Mouse (Mus musculus) midbrain, embryonic 16.5 days (tissue): ENCODE measurements at regions not wholly inside any gene's neighbourhood (a gene's known extent, or its start where the extent isn't known, plus 50 kb on each side); places are given as distances from the start of the nearest gene placed in this dataset.

Experiments
- ATAC-seq: fragments of 200-750 bp; cut with Nextera tagmentation; 2 replicates; pipeline ENCODE4 v1.8.0; 2017; ENCODE audit warnings: moderate TSS enrichment
- H3K27ac ChIP-seq: fragments of 300-500 bp; sonication (generic); 2 replicates; pipeline ENCODE4 v1.5.1; 2014; ENCODE audit warnings: mild to moderate bottlenecking, low read length, mixed read lengths
- H3K27me3 ChIP-seq: fragments of 300-500 bp; sonication (generic); 2 replicates; pipeline ENCODE4 v1.6.1; 2014; ENCODE audit warnings: low read depth, low read length, mixed read lengths; ENCODE audit not compliant: control insufficient read depth, insufficient read depth
- H3K36me3 ChIP-seq: fragments of 300-500 bp; sonication (generic); 2 replicates; pipeline ENCODE4 v1.6.1; 2014; ENCODE audit warnings: mild to moderate bottlenecking, low read length, moderate library complexity, mixed read lengths; ENCODE audit not compliant: control insufficient read depth, insufficient read depth
- H3K4me1 ChIP-seq: fragments of 300-500 bp; sonication (generic); 2 replicates; pipeline ENCODE4 v1.6.1; 2014; ENCODE audit warnings: mild to moderate bottlenecking, low read length, mixed read lengths; ENCODE audit not compliant: control insufficient read depth, insufficient read depth
- H3K4me2 ChIP-seq: fragments of 300-500 bp; sonication (generic); 2 replicates; pipeline ENCODE4 v1.6.1; 2014; ENCODE audit warnings: mild to moderate bottlenecking, low read length, mixed read lengths
- H3K4me3 ChIP-seq: fragments of 300-500 bp; sonication (generic); 2 replicates; pipeline ENCODE4 v1.5.1; 2014; ENCODE audit warnings: low read depth, mild to moderate bottlenecking, low read length, moderate library complexity, mixed read lengths
- H3K9ac ChIP-seq: fragments of 300-500 bp; sonication (generic); 2 replicates; pipeline ENCODE4 v1.6.1; 2014; ENCODE audit warnings: low read depth, low read length, mixed read lengths
- H3K9me3 ChIP-seq: fragments of 300-500 bp; sonication (generic); replicated peaks from 2 replicates; pipeline ENCODE4 v1.6.1; 2014; ENCODE audit warnings: mild to moderate bottlenecking, low read length, mixed read lengths; ENCODE audit not compliant: control insufficient read depth, poor library complexity, severe bottlenecking
- WGBS: fragments of 180-500 bp; shearing (Covaris S2); extraction: QIAGEN DNeasy Blood & Tissue Kit; methylation state at CpG from one replicate; pipeline ENCODE4 v1.1.7; 2014; 5-methylcytosine and 5-hydroxymethylcytosine counted together

DNA sequence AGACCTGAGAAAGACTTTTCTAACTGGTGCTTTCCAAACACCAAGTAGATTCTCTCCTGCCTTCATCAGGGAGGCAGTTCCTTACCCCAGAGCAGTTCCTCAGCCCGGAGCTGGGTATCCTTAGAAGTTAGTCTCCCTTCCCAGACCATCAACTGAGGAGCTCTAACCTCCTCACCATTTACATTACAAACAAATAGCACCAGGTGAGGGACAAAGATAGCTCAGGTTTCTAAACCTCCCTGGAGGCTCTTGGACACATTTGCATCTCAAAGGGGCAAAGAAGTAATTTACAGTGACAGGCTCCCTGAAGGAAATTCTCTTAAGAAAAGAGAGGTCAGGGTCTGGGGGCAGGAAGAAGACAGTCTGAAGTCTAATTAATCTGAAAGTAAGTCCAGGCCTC, 486.5 kb upstream of the Tmem132c start:
- Histone ChIP-seq H3K4me2 (no peak overlapping the region), H3K36me3 (no peaks in the 10 kb centered on the region), H3K4me1 (no peaks in the 10 kb centered on the region), H3K9ac (no peak overlapping the region), H3K27me3 (no peaks in the 10 kb centered on the region), H3K9me3 (no peaks in the 10 kb centered on the region), H3K27ac (no peak overlapping the region), H3K4me3 (no peak overlapping the region)
- no peak for ATAC-seq
- 11% methylated on average over 1 of the region's 1 CpGs for WGBS

DNA sequence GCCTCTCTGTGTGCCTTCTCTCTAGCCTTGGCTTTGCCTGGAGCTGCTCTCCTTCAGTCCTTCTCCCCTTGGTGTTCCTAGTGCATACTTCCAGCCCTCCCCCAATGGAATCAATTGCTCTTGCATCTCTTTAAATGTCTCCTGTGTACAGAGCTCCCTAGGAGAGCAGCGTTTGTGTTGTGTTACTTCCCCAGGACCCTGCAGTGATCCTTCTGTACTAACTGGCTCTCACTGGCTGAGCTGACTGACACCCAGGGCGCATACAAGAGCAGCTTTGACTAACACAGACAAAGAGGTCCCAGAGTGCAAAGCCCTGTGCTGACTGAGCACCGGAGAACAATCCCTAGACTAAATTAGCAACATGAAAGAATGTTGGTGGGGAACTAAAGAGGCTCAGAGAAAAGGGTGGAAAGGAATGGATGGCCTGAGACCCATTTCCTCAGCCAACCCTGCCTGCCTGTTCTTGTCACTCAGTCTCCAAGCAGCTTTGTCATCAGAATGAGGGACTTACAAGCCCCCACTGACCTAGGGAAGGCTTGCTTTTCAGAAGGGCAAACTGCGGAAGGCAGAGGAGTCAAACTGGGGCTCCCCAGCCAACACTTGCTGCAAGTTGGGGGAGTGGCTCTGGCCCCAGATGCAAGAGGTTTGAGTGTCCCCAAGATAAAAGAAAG, 476.4 kb upstream of the Tmem132c start:
- Histone ChIP-seq H3K27me3 (no peaks in the 10 kb centered on the region), H3K9me3 (no peaks in the 10 kb centered on the region), H3K27ac (no peak overlapping the region), H3K4me2 (no peak overlapping the region), H3K36me3 (no peaks in the 10 kb centered on the region), H3K4me3 (no peak overlapping the region), H3K4me1 (peaks cover 8% of the 10 kb centered on the region), H3K9ac (no peak overlapping the region)
- WGBS: 6% methylated on average over 4 of the region's 4 CpGs
- peak; percentile 75 for ATAC-seq

DNA sequence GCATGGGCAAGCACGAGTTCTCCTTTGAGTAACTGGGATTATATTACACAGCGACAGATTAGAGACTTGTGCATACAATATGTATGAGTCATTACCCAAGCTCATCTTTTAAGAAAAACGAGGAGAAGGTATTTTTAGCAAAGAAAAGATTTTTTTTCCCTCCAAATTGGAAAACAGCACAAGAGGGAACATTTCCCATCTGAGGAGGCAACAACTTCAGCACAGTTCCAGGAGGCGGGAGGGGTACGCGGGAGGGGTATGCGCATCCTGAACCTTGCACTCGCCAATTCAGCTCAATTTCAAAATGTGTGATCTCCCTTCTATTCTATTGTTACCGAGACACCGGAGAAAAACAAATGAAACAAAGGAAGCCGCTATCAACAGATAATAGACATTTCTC, 472.6 kb upstream of the Tmem132c start:
- Histone ChIP-seq H3K4me3 (peak overlapping the region; percentile 33), H3K27me3 (no peaks in the 10 kb centered on the region), H3K27ac (no peak overlapping the region), H3K4me2 (peak overlapping the region; percentile 50), H3K9me3 (no peaks in the 10 kb centered on the region), H3K36me3 (no peaks in the 10 kb centered on the region), H3K4me1 (peaks cover 8% of the 10 kb centered on the region), H3K9ac (peak overlapping the region; percentile 39; the same call in 1 of the 2 replicates)
- 15% methylated on average over 11 of the region's 11 CpGs for WGBS
- no peak for ATAC-seq

DNA sequence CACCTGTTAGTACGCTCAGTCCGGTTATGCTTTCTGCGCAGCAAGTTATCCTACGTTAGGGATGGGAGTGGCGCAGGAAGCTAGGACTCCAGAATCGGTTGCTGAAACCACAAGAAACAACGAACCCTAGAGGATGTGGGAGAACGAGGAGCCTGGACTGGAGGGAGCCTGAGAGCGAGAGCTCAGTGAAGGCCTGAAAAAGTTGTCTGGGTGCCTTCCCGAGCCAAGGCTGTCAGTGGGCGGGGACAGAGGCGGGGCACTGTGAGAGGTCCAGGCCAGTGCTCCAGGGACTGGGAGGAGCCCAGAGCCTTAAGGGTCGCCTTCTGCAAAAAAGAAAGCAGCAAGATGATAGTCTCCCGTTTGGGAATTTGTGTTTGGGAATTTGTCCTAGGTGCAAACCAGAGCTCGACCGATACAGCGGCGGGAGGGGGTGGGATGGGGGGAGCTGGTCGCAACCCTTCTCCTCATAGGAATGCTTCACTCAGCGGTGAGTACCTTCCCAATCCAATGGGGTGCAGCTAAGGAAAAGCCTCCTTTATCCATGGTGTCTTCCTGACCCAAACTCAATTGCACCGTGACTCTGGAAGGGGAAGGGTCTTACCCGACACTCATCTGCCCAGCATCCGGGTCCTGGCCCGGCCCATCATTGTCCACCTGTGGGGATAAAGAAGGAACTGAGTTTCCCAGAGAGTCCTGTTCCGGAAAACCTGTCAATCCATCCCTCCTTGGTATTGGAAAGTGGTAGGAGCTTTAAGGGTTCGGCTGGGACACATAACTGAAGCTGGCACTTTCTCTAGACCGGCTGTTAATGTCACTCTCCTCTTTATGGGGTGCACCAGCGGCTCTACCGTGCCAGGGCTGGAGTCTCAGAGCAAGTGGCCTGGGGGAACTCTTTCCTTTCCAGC, 453.6 kb upstream of the Tmem132c start:
- peaks cover 9% of the 10 kb centered on the region for H3K27me3 ChIP-seq
- H3K9ac ChIP-seq: no peak overlapping the region

DNA sequence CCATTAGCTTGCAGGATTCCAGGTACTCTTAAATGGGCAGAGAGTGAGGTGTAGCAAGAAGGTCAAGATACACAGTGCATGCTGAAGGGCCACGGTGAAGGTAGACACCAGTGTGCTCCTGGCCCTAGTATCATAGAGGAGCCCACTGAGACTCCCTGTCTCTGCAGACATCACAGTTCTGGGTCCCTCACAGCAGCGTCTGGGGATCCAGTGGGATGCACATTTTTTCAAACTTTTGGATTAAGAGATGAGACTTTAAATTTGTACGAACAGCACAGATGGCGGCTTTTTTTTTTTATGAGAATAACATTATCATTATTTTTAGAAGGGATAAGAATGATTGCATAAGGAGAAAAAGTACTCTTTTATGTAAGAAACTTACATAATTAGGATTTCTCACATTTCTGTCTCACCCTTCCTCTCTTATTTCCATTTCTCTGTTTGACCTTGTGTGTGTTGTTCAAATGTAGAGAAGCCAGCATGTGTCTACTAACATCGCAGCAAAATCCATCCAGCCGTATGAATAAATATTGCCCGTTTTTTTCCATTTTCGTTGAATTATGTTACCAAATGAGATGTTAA, 441.8 kb upstream of the Tmem132c start:
- 77% methylated on average over 8 of the region's 8 CpGs for WGBS
- no peak overlapping the region for H3K4me2 ChIP-seq
- no peaks in the 10 kb centered on the region for H3K4me1 ChIP-seq
- no peak for ATAC-seq
- H3K4me3 ChIP-seq: no peak overlapping the region
- H3K27me3 ChIP-seq: no peaks in the 10 kb centered on the region
- no peak overlapping the region for H3K27ac ChIP-seq
- no peaks in the 10 kb centered on the region for H3K9me3 ChIP-seq
- H3K36me3 ChIP-seq: no peaks in the 10 kb centered on the region
- no peak overlapping the region for H3K9ac ChIP-seq

More for the DNA sequence above, 453.6 kb upstream of the Tmem132c start:
- Histone ChIP-seq H3K4me2 (peak overlapping the region; percentile 58), H3K36me3 (no peaks in the 10 kb centered on the region), H3K27ac (no peak overlapping the region), H3K4me1 (peaks cover 5% of the 10 kb centered on the region), H3K9me3 (no peaks in the 10 kb centered on the region), H3K4me3 (peak overlapping the region; percentile 31)
- 4% methylated on average over 29 of the region's 29 CpGs for WGBS
- ATAC-seq: no peak

DNA sequence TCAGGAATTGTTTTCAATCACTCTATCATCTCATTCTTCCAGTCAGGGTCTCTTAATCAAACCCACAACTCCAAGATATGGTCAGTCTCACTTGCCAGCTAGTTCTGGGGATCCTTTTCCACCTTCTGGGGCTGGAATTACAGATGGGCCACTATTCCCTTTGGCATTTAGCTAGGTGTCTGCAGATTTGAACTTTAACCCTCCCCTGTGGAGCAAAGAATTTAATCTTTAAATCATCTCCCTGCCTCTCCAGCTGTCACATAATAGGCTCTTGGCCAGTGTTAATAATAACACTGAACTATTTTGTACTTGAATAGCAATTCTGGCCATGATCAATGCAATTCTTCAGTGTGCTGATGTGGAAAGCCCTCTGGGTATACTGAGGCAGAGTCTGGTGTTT, 435.0 kb upstream of the Tmem132c start:
- no peak overlapping the region for H3K4me3 ChIP-seq
- no peaks in the 10 kb centered on the region for H3K27me3 ChIP-seq
- no peaks in the 10 kb centered on the region for H3K36me3 ChIP-seq
- H3K9ac ChIP-seq: no peak overlapping the region
- ATAC-seq: no peak
- H3K27ac ChIP-seq: no peak overlapping the region
- H3K4me2 ChIP-seq: no peak overlapping the region
- no peaks in the 10 kb centered on the region for H3K4me1 ChIP-seq
- H3K9me3 ChIP-seq: 0 out of 2 replicates have a peak, but pooled peaks cover 2% of the 10 kb centered on the region

DNA sequence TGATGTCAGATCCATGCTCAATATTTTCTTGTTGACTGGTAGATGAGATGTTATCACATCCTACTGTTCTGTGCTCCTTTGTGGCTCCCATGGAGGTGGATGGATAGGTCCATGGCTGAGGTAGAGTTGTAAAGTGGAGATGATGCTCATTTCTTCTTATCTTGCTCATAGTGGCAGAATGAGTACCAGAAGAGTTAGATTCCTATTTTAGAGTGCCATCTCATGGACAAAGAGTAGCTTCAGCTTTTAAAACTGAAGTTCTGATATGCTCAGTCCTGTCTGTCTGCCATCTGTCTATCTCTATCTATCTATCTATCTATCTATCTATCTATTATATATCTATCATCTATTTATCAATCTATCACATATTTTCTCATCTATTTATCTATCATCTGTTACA, 425.5 kb upstream of the Tmem132c start:
- Histone ChIP-seq H3K36me3 (no peaks in the 10 kb centered on the region), H3K27ac (no peak overlapping the region), H3K27me3 (no peaks in the 10 kb centered on the region), H3K9ac (no peak overlapping the region), H3K4me1 (no peaks in the 10 kb centered on the region), H3K4me2 (no peak overlapping the region), H3K9me3 (0 out of 2 replicates have a peak, but pooled peaks cover 3% of the 10 kb centered on the region), H3K4me3 (no peak overlapping the region)
- ATAC-seq: no peak

DNA sequence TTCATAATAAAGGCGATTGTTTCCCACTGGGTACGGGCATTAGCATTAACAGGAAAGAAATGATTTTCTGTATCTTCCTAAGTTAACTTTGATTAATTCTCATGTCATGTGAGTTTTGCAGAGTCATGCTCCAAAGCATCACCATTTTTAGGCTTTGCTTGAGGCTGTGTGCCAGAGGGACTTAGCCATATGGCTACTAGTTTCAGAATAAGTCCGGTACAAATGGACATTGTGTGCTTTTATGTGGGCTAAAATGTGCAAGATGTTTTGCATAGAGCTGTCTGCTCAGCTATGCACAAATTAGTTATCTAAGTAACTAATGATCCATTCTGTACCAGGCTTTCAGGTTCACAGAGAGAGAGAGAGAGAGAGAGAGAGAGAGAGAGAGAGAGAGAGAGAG, 406.2 kb upstream of the Tmem132c start:
- Histone ChIP-seq H3K9me3 (no peaks in the 10 kb centered on the region), H3K4me1 (no peaks in the 10 kb centered on the region), H3K4me2 (no peak overlapping the region), H3K27ac (no peak overlapping the region), H3K4me3 (no peak overlapping the region), H3K9ac (no peak overlapping the region), H3K36me3 (no peaks in the 10 kb centered on the region), H3K27me3 (no peaks in the 10 kb centered on the region)
- ATAC-seq: no peak
- WGBS: 92% methylated on average over 3 of the region's 3 CpGs

DNA sequence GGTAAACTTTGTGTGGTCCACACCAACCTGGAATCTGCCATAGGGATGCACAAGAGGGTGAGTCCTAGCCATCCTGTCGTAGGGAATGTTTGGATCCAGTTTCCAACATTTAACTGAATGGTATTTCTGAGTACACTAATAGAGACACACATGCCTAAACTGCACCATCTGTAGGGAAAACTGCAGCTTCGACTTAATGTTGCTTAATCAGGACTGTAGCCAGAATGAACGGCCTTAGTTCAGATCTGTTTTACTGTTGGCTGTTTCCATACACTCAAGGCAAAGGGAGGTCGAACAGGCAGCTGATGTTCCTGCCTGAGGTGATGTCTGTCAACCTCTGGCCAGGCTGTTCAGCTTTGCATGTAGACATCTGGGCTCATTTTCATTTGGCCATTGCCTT, 399.0 kb upstream of the Tmem132c start:
- Histone ChIP-seq H3K27me3 (no peaks in the 10 kb centered on the region), H3K9me3 (no peaks in the 10 kb centered on the region), H3K36me3 (no peaks in the 10 kb centered on the region), H3K9ac (no peak overlapping the region), H3K4me1 (no peaks in the 10 kb centered on the region), H3K4me3 (no peak overlapping the region), H3K4me2 (no peak overlapping the region), H3K27ac (no peak overlapping the region)
- WGBS: 82% methylated on average over 4 of the region's 4 CpGs
- no peak for ATAC-seq
